Mouse (Mus musculus): ENCODE results near the gene Ttll6. TPM values are rescaled to one million over a fixed set of nuclear protein-coding genes. Genes with fewer than 3 reads are reported as not detected.
"Not testable (repeated sequence)": the region's sequence is repeated elsewhere in the genome, so short reads cannot be mapped to it uniquely, and the experiment has no call there.

The Ttll6 gene
- not detected for total RNA-seq (2021)

DNA sequence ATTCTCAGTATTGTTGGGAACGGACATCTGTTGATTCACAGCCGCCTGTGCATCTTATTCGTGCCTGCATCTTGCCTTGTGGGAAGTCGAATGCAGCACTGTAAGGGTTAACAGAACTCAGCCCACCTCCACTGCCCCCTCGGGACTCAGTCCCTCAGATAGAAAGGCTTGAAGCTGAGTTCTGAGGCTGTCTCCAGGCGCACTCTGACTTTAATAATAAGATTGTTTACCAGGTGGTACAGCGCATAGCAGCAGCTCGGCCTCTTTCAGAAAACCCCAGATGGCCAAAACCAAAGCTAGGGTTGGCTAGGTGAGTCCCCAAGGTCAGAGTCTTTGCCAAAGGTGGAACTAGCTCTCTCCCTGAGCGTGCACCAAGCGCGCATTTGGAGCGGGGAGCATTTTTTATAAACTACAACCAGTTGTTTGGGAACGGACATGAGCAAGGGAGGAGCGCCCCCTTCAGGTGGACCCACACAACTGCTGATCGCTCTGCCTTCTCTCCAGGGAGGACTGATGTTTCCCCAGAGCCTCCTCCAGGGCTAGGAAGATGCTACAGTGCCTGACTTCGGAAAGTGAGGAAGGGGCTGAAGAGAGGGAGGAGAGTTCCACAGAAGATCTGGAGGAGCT, at the start of gene Ttll6:
Ttll6 (plus strand) TSS at position 548 of the 627 bp plus-strand sequence.
- DNase-seq, result peak; percentile 70

DNA sequence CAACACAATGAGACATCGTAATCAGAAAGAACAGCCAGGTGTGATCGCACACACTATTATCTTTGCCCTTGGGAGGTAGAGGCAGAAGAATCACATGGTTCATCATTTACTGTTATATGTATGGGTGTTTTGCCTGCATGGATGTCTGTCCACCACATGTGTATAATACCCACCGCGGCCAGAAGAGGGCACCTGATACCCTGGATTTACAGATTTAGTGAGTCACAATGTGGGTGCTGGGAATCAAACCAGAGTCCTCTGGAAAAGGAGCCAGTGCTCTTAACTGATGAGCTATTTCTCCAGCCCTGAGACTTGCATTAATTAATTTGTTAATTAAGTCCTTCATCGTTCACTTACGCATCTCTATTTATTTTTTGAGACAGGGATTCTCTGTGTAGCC, 45.6 kb upstream of the Ttll6 start:
- DNase-seq, result no peak

DNA sequence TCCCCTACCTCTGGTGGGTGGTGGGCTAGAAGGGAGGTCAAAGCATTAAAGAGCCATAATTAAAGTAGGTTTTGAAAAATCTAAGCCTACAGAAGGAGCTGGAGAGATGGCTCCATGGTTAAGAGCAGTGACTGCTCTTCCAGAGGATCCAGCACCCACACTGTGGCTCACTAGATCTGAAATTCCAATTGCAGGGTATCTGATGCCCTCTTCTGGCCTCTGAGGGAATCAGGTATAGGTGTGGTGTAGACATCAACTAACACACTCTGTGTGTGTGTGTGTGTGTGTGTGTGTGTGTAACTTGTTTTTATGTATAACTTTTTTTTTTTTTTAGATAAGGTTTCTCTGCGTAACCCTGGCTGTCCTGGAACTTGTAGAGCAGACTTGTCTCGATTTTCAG, 42.5 kb upstream of the Ttll6 start:
- DNase-seq, result peak; percentile 26

DNA sequence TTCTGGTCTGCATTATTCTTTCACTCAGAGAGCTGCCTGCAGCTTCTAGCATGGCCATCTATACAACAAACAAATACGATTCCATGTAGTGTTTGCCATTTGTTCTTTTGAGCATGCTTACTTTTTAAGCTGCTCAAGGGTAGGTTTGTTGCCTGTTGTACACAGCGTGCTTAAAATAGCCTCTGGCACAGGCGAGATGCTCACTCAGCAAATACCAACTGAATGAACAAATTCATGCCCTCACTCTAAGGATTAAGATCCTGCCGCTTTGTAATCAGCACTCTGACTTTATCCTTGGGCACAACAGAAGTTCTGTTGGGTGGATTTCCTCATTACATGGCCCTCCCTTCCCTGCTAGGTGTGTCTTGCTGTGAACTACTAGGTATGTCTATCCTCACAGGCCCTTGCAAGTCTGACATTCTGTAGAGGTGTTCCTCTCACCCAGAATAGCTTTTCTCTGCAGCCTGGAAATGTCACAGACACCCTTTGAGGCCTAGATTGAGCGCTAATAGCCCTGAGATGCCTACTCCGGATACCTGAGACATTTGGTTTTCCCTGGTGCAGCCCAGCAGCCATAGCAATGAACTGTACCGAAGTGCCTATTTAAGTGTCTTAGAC, 40.8 kb upstream of the Ttll6 start:
- peak; percentile 29 for DNase-seq

DNA sequence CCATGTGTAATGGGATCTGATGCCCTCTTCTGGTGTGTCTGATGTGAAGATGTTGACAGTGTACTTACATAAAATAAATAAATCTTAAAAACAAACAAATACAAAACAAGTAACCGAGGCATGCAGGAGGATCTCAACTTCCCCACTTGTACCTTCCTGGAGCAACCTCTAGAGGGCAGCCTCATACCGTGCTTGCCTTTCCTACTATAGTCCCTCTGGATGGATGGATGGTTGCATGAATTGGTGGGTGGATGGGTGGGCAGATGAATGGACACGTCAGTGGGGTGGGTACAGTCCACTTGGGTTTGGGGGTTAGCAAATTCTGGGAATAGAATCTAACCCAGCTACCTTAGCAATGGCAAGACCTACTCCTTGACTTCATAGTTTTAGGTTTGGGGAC, 40.2 kb upstream of the Ttll6 start:
- peak; percentile 75 for DNase-seq

DNA sequence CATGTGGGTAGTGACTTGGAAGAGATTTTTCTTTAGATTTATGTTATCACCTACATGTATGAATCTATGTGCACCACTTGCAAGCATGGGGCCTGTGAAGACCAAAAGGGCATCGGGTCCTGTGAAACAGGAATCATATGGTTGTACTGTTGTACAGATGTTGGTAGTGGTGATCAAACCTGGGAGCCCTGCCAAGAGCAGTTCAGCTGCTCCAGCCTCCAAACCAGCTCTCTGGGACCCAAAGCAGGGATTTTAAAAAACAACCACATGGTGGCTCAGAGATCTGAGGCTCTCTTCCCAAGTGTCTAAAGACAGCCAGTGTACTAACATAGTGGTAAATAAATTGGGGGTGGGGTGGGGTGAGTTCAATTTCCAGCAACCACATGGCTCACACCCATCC, 25.2 kb upstream of the Ttll6 start:
- no peak for DNase-seq

DNA sequence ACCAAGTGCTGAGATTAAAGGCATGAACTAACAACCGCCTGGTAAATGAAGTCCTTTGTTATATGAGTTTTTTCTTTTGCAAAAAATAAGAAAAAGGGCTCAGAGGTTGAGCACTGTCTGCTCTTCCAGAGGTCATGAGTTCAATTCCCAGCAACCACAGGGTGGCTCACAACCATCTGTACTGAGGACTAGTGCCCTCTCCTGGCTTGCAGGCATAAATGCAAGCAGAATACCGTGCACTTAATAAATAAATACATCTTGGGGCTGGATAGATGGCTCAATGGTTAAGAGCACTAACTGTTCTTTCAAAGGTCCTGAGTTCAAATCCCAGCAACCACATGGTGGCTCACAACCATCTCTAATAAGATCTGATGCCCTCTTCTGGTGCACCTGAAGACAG, 22.6 kb upstream of the Ttll6 start:
- DNase-seq, result not testable (repeated sequence)

DNA sequence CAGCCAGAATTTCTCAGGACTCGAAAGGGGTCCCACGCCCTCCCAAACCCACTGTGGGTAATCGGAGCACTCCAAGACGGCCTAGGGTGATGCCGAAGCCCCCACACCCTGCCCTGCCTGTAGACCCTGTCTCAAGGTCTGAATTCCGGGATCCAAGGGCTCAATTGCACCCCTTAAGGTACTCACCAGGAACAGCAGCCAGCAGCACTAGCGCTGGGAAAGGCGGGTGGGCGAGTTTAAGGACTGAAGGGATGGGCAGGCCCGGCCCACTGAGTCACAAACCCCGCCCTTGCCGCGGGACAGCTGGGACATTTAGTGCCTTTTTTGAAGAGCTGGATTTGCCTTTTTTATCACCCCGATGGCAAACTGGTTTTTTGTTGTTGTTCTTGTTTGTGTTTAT, 21.8 kb upstream of the Ttll6 start, which contains the start of gene Calcoco2:
Calcoco2 (minus strand) TSS at position 214 of the 400 bp plus-strand sequence.
- no peak for DNase-seq

DNA sequence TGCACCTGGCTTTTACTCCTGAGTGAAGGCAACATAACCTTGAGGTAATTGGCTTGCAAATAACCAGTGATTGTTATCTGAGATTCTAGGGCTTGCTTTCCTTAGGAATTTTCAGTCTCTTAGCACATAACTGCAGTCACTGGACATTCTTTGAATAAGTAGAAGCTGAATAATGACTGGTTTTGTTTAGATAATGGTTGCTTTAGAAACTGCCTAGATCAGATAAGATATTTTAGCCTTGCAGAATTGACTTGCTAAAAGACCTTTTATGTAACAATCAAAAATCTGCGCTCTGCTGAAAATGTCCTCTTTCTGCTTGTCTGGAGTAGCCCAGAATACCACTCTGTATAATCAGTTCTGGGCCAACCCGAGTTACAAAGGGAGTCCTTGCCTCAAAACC, 19.5 kb upstream of the Ttll6 start:
- no peak for DNase-seq

DNA sequence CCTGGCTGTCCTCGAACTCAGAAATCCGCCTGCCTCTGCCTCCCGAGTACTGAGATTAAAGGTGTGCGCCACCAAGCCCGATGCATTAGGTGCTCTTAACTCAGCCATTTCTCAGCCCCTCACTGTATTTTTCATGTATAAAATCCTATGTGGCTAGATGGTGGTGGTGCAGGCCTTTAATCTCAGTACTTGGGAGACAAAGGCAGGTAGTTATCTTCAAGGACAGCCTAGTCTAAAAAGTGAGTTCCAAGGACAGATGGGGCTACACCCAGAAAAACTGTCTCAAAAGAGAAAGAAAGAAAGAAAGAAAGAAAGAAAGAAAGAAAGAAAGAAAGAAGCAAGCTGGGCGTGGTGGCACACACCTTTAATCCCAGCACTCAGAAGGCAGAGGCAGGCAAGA, 18.2 kb upstream of the Ttll6 start:
- DNase-seq, result no peak

DNA sequence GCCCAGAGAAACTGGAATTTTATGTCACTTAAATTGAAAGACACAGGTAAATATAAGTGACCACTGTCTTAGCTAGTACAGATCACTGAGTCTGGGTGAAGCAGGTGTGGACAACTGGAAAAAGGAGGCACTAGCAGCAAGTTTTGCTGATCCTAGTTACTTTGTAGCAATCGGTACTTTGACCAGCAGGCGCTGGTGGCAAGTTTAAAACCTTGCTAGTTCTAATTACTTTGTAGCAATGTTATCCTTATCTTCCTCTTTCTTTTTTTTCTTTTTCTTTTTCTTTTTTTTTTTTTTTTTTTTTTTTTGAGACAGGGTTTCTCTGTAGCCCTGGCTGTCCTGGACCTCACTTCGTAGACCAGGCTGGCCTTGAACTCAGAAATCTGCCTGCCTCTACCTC, 17.5 kb upstream of the Ttll6 start:
- no peak for DNase-seq

DNA sequence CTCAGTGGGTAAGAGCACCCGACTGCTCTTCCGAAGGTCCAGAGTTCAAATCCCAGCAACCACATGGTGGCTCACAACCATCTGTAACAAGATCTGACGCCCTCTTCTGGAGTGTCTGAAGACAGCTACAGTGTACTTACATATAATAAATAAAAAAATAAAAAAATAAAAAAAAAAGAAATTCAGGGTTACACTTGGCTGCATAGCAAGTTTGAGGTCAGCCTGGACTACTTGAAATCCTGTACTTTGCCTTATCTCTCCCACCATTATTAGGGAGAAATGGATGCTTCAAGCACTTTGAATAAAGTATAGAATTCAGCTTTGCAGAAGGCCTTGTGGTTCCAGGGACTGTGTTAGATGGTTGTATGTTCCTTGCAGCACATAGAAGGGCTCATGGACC, 16.7 kb upstream of the Ttll6 start:
- not testable (repeated sequence) for DNase-seq

DNA sequence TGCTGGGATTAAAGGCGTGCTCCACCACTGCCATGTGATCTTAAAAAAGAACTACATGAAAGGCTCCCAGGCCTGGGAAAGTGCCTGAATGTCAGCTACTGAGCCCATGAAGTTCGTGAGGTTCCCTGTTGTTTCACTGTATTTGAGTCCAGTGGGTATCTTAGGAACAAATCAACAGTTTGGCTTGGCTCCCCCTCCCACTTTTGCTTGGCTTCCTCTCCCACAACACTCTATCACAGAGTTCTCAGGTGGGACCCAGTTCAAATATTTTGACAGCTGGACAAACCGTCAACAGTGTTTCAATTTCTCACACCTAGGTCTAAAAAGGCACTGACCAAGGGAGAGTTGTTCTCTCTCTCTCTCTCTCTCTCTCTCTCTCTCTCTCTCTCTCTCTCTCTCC, 14.2 kb upstream of the Ttll6 start:
- no peak for DNase-seq

DNA sequence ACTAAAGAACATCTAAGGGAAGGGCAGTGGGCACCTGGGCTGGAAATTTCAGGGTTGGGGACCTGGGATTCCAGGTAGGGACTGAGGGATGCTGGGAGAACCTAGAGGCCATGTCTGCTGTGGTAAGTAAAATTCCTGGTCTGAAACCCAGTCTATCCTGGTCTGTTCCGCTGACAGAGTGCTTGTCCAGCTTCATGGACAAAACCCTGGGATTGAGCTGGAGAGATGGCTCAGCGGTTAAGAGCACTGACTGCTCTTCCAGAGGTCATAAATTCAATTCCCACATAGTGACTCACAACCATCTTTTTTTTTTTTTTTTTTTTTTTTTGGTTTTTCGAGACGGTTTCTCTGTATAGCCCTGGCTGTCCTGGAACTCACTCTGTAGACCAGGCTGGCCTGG, 10.8 kb upstream of the Ttll6 start:
- DNase-seq, result not testable (repeated sequence)

DNA sequence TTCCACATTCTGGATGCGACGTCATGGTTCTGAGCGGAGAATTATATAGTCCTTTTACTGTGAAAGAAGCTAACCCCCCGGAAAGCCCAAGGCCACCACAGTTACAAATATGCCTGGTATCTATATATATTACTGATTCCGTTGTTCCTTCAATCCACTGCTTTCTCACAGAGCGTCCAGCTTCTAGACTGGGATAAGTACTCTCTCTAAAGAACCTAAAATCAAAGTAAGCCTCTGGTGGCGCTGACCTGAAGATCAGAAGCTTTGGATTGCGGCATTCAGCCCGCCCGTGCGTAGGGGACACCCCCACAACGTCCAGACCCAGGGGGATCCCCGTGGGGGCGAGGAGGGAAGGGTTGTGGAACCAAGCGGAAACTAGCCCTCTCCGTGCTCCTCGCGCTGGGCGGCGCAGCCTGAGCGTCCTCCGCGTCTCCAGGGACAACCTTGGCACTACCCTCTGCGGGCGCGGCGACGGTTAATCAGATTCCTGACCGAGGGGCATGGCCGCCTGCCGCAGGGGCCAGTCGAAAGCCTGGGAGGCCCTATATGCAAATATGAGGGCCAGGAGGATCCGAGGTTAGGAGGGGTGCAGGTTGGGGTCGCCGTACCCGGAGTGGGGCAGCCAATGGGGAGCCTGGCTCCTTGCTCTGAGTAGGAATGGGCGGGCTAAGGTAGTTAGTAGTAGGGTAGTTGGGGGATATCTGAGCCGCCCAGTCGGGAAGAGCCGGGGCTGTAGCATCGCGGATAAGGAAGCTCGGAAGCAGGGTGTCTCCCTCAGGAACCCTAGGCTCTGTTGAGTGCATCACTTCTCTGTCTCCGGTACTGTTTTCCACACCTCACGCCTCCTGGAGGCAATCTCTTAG, 9.3 kb upstream of the Ttll6 start:
- peak; percentile 43 for DNase-seq

DNA sequence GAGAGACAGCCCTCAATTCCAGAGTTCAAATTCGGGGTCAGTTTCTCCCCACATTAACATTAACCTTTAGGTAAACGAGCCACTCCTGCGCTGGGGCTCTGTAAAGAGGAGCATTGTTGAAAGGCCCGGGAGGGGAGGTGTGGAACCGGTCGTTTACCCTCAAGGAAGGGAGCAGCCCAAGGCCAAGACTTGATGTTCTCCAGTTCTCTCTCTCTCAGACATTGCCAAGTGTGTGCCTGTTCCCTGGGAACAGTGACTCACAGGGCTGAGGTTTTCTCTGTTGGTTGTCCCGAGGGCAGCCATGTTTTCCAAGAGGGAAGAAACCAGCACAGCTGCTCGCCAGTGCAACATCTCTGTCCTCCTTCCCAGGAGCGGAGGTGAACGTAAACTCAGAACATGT, 3.0 kb upstream of the Ttll6 start:
- DNase-seq, result no peak

DNA sequence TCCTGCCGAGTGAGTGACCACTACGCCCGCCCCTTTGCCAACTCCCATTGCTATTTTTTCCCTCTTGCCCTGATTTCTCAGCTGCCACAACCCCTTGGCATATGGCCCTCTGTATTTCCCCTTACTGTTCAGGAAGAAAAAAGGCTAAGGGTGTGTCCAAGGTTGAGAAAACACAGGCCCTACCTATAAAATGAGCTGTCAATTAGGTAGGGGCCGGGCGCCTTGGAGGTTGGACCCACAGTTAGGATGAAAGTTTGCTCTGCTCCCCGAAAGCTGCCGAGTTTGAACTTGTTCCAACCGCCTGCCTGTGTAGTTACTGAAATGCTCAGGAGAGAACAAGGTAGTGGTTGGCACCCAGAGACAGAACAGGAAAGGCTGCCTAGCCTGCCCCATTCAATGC, 2.3 kb downstream of the Ttll6 start:
- DNase-seq, result no peak

DNA sequence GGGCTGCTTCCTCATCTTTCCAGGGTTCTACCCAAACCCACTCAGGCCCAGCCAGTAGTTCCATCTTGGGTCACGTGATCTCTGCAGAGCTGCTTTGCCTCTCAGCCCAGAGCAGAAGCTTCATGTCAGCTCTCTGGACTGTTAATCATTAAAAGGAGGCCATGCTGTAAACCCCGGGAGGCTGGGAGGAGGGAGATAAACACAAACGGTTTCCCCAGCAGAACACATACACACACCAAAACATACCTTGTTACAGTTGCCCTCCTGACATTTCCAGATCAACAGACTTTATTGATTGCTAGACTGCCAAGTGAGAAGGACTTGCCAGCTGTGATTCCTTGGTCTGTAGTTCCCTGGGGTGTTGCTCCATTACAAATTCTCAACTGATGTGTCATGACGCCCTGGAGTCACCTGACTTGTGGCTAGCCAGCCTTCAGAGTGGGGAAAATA, 7.2 kb downstream of the Ttll6 start:
- no peak for DNase-seq

DNA sequence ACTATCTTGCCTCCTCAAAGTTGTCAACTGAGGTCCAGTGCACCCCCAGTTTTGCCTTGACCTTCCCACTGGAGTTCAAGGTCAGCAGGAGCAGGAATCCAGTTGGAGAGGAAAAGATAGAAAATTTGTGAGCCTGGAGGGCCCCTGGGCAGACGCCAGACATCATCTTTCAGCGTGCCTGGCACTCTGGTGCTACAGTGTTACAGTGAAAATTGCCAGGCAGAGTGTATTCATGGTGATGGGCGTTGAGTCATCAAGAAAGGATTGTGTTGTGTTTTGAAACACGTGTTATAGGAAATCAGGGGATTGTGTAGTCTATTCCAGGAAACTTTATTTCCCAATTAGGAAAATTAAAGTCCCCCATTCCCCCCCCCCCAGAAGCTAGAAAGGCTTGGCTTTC, 10.2 kb downstream of the Ttll6 start:
- DNase-seq, result no peak

DNA sequence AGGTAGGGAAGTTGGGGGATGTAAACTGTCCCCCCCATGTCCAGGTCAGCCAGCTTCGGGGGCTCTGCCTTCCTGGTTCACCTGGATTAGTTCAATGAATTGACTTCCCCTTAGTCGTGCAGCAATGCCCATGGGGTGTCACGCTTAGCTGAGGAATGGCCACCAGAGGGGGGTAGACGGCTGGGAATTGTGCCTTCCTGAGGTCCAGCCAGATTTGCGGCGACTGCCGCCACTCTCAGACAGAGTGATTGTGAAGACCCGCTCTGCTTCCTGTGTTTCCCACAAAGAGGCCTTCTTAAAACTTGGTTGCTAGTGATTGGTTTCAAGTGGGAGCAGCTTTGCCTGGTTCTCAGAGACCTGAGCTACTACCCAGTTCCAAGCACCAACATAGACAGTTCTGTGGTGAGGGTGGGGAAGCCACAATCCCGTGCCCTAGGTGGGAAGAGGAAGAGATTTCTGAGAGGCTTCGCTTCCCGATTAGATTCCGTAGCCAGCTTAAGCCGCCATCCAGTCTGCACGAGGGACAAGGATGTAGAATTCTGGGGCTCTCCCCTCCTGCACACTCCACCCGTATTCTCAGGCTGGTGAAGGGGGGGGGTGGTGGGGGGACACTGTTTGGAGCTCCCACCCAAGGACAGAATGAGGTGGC, 12.2 kb downstream of the Ttll6 start:
- peak; percentile 86 for DNase-seq

DNA sequence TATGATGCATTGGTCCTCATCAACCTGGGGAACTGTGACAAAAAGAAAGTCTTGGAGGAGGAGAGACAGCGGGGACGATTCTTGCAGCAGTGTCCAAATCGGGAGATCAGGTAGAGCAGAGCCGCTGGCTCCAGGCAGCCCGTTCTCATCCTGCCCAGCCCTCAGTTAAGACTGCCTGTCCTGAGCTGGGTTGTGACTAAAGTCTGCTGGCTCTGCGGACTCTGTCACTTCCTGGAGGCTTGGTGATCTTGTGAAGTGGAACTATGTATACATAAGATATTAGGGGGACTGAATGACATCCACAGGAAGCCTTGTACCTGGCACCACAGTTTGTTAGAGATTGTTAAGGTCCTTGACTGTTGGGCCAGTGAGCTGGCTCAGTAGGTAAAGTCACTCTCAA, 13.9 kb downstream of the Ttll6 start:
- no peak for DNase-seq

DNA sequence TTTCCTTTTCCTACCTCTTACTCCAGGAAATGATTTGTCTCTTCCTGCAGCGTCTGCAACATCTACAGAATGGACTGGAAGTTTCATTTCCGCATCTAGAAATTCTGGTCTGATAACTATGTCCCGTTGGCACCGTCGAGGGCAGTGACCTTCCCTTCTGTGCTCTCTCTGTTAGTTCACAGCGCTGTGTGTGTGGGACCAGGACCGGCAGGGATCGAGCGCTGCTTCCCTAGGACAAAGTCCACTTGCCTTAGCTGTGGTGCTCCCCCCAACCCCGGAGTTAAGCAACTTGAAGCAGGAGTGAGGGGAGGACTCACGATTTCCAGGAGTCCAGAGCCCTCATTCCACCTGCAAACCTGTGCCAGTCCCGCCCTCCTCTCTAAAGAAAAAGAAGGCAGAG, 31.2 kb downstream of the Ttll6 start:
- DNase-seq, result no peak

DNA sequence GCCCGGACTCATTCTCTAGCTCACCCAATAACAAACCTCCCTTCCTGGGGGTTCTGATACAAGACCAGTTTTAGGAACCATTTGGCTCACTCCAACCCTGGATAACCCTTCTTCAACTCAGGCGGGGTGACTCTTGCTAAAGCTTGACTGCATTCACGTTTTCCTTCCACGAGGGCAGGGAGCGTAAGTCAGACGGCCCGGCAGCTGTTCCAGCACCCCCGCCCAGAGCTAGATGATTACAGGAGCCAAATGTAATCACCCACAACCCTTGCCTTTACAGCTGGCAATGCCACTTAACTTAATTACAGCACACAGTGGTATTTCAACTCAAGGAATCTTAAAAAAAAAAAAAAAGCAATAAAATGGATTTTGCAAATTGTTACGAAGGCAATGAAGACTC, 34.5 kb downstream of the Ttll6 start:
- DNase-seq, result no peak

Measured in heart, postnatal 4 days (tissue).